ENCODE assay signal across 9 mouse cellular contexts in genomic region chr10:126002818-126003506, GRCm38 (mm10). TPM values are rescaled to one million over a fixed set of nuclear protein-coding genes. Genes with fewer than 3 reads are reported as not detected.
A peak's percentile ranks its signal among the peaks of the same experiment; 100 is the strongest.
DNase-seq lines count a peak whose midpoint lies in the region; ATAC-seq and TF ChIP-seq lines count a peak whose summit lies in the region.
"Had no signal": no experiment of that assay in that cellular context is flagged by ENCODE, and none has a peak within 500 bp of the region (broad histone marks: within the 10 kb centered on the region; RNA-seq: fewer than 3 reads in every experiment).

No protein-coding gene starts in this region.

- H3K79me2 ChIP-seq in liver, adult 2 months (ENCODE audit: control insufficient read depth, insufficient read depth, low read length), result no peaks in the 10 kb centered on the region

- H3K36me3 ChIP-seq in liver, adult 2 months (ENCODE audit: control insufficient read depth, insufficient read depth, low read length), result peaks cover 59% of the 10 kb centered on the region
- peaks cover 15% of the 10 kb centered on the region for H3K36me3 ChIP-seq in liver, postnatal 0 days (replicated peaks; ENCODE audit: insufficient read depth, low read length)
- peaks cover 82% of the 10 kb centered on the region for H3K36me3 ChIP-seq in hindbrain, embryonic 10.5 days

- no peak for TF ChIP-seq EP300 in liver, postnatal 0 days (IDR thresholded peaks at IDR 0.05; ENCODE audit: low read depth)

- TF ChIP-seq CTCF in liver, adult 2 months (IDR thresholded peaks at IDR 0.05; ENCODE audit: low read depth, low read length), result no peak
- TF ChIP-seq CTCF in liver, postnatal 0 days (IDR thresholded peaks at IDR 0.05; ENCODE audit: low read depth), result no peak

- 46% methylated on average over 18 of the region's 18 CpGs for WGBS in liver, adult 2 months
- 68% methylated on average over 18 of the region's 18 CpGs for WGBS in liver, postnatal 0 days (ENCODE audit: insufficient replicate concordance)
- WGBS in hindbrain, embryonic 10.5 days, result 68% methylated on average over 18 of the region's 18 CpGs

- no peak for TF ChIP-seq POLR2A in liver, adult 2 months (IDR thresholded peaks at IDR 0.05; ENCODE audit: extremely low read depth, insufficient read depth, low read length)

- no peaks in the 10 kb centered on the region for H3K27me3 ChIP-seq in liver, adult 2 months (ENCODE audit: control insufficient read depth, insufficient read depth, low read length)
- no peaks in the 10 kb centered on the region for H3K27me3 ChIP-seq in liver, postnatal 0 days (ENCODE audit: insufficient read depth, low read length)
- no peaks in the 10 kb centered on the region for H3K27me3 ChIP-seq in hindbrain, embryonic 10.5 days (ENCODE audit: insufficient read depth, poor library complexity, severe bottlenecking)

- no peak overlapping the region for H3K4me2 ChIP-seq in liver, postnatal 0 days (ENCODE audit: low read depth, low read length)

- no peak overlapping the region for H3K9ac ChIP-seq in liver, adult 2 months (ENCODE audit: low read depth, low read length)
- no peak overlapping the region for H3K9ac ChIP-seq in liver, postnatal 0 days (replicated peaks)

- no peak for ATAC-seq in liver, postnatal 0 days

- peak overlapping the region; percentile 31 for H3K27ac ChIP-seq in liver, adult 2 months (replicated peaks; ENCODE audit: insufficient read depth, low read depth, low read length)
- no peak overlapping the region for H3K27ac ChIP-seq in liver, postnatal 0 days (ENCODE audit: low read depth)
- peak overlapping the region; percentile 56; the same call in 1 of the 2 replicates for H3K27ac ChIP-seq in hindbrain, embryonic 10.5 days
- H3K27ac ChIP-seq: layer of hippocampus, adult 2 months had no signal

- DNase-seq in liver, adult 2 months (ENCODE audit: extremely low read depth, low read depth, low spot score), result peak; percentile 86
- no peak for DNase-seq in liver, postnatal 0 days
- no peak for DNase-seq in hindbrain, embryonic 10.5 days (ENCODE audit: low spot score)
- DNase-seq in kidney, postnatal 25 days, result peak; percentile 61 to 64
- DNase-seq in right cerebral cortex, postnatal 14 days, result peak; percentile 27
- no peak for DNase-seq in cerebellum, postnatal 36 days
- DNase-seq in thymus, postnatal 36 days, result no peak
- DNase-seq in ovary, postnatal 36 days (ENCODE audit: low spot score), result no peak

- no peaks in the 10 kb centered on the region for H3K9me3 ChIP-seq in liver, postnatal 0 days (ENCODE audit: low read length)
- no peaks in the 10 kb centered on the region for H3K9me3 ChIP-seq in hindbrain, embryonic 10.5 days

- H3K4me1 ChIP-seq in liver, adult 2 months (ENCODE audit: control insufficient read depth, insufficient read depth, low read length), result peaks cover 8% of the 10 kb centered on the region; the same call in 1 of the 2 replicates
- H3K4me1 ChIP-seq in liver, postnatal 0 days (ENCODE audit: insufficient read depth), result 0 out of 2 replicates have a peak, but pooled peaks cover 2% of the 10 kb centered on the region
- H3K4me1 ChIP-seq in hindbrain, embryonic 10.5 days (replicated peaks), result peaks cover 12% of the 10 kb centered on the region

- H3K4me3 ChIP-seq in liver, adult 2 months (ENCODE audit: insufficient read depth, low read depth, low read length), result no peak overlapping the region
- no peak overlapping the region for H3K4me3 ChIP-seq in liver, postnatal 0 days (ENCODE audit: low read depth, low read length)
- no peak overlapping the region for H3K4me3 ChIP-seq in hindbrain, embryonic 10.5 days
- H3K4me3 ChIP-seq: layer of hippocampus, adult 2 months had no signal

RNA-seq across cellular contexts. Expression of gene Lrig3, which starts 37.0 kb away (rescaled TPM):
- 8.9 and 10.7 TPM in 2 replicates for total RNA-seq in liver, adult 2 months (2014; rRNA removed)
- polyA plus RNA-seq in liver, adult 2 months (2012; rRNA removed), result 3.7 and 4.2 TPM in 2 replicates
- 0.94 and 1.4 TPM in 2 replicates for polyA plus RNA-seq in liver, postnatal 0 days (2015; fragmentation: Nextera tagmentation; extraction: Ambion mirVana)
- 14.3 and 15.1 TPM in 2 replicates for polyA plus RNA-seq in hindbrain, embryonic 10.5 days (2016; fragmentation: Nextera tagmentation; extraction: Ambion mirVana)

Comparison
In these comparisons a context has a peak if more than half of its experiments do, and no peak if none do; other contexts are left out.
1. DNase-seq: peak in liver, adult 2 months (single experiment), kidney, postnatal 25 days (2 of 2) and right cerebral cortex, postnatal 14 days (single experiment); none in liver, postnatal 0 days (single experiment), hindbrain, embryonic 10.5 days (single experiment), cerebellum, postnatal 36 days (0 of 2), thymus, postnatal 36 days (0 of 2) and ovary, postnatal 36 days (single experiment).